Mouse (Mus musculus): ENCODE results near the gene Palm. TPM values are rescaled to one million over a fixed set of nuclear protein-coding genes. Genes with fewer than 3 reads are reported as not detected.

Palm gene
- polyA plus RNA-seq, 1 experiment from 2014 or later: 132 TPM

GRCm38 (mm10) chr10:79789581-79789980 lies 3.8 kb upstream of the Palm start:
- no peaks in the 10 kb centered on the region for H3K9me3 ChIP-seq (ENCODE audit: control insufficient read depth, low read length)
- no peak overlapping the region for H3K4me2 ChIP-seq (replicated peaks; ENCODE audit: low read depth, low read length)
- no peaks in the 10 kb centered on the region; the same call in 1 of the 2 replicates for H3K4me1 ChIP-seq (replicated peaks; ENCODE audit: control insufficient read depth, insufficient read depth, low read length)
- no peak overlapping the region for H3K27ac ChIP-seq (ENCODE audit: low read depth, low read length)
- H3K4me3 ChIP-seq (ENCODE audit: low read depth, low read length): no peak overlapping the region
- H3K9ac ChIP-seq (ENCODE audit: low read depth, low read length): no peak overlapping the region
- DNase-seq (ENCODE audit: low spot score) (no peak), ATAC-seq (ENCODE audit: low FRiP score) (no peak)
- 56% methylated on average over 2 of the region's 2 CpGs for WGBS
- no peaks in the 10 kb centered on the region for H3K36me3 ChIP-seq (ENCODE audit: control insufficient read depth, insufficient read depth, low read length)
- no peaks in the 10 kb centered on the region for H3K27me3 ChIP-seq (ENCODE audit: control insufficient read depth, insufficient read depth, low read length)

- no peak within 1 kb of the TSS for H3K4me2 ChIP-seq (replicated peaks; ENCODE audit: low read depth, low read length)
- H3K9ac ChIP-seq (ENCODE audit: low read depth, low read length): no peak within 1 kb of the TSS
- H3K27me3 ChIP-seq (ENCODE audit: control insufficient read depth, insufficient read depth, low read length): no peaks in the 10 kb centered on the region
- no peaks in the 10 kb centered on the region for H3K9me3 ChIP-seq (ENCODE audit: control insufficient read depth, low read length)
- H3K4me3 ChIP-seq (ENCODE audit: low read depth, low read length): no peak within 1 kb of the TSS
- no peak within 1 kb of the TSS for H3K27ac ChIP-seq (ENCODE audit: low read depth, low read length)
- ATAC-seq (ENCODE audit: low FRiP score) (no peak), DNase-seq (ENCODE audit: low spot score) (no peak)
- no peaks in the 10 kb centered on the region; the same call in 1 of the 2 replicates for H3K4me1 ChIP-seq (replicated peaks; ENCODE audit: control insufficient read depth, insufficient read depth, low read length)
- no peaks in the 10 kb centered on the region for H3K36me3 ChIP-seq (ENCODE audit: control insufficient read depth, insufficient read depth, low read length)
- 91% methylated on average over 4 of the region's 4 CpGs for WGBS
Observed at GRCm38 (mm10) chr10:79790861-79791260, 2.5 kb upstream of the Palm start, which contains the start of gene Prss57. Prss57 (minus strand) TSS chr10:79790961.

GRCm38 (mm10) chr10:79792339-79793040 lies 882 bp upstream of the Palm start:
- 88% methylated on average over 5 of the region's 5 CpGs for WGBS

GRCm38 (mm10) chr10:79793738-79794490 lies 542 bp downstream of the Palm start:
- peaks cover 3% of the 10 kb centered on the region; the same call in 1 of the 2 replicates for H3K4me1 ChIP-seq (replicated peaks; ENCODE audit: control insufficient read depth, insufficient read depth, low read length)
- H3K4me3 ChIP-seq (ENCODE audit: low read depth, low read length): peak overlapping the region; percentile 86
- H3K9me3 ChIP-seq (ENCODE audit: control insufficient read depth, low read length): no peaks in the 10 kb centered on the region
- no peaks in the 10 kb centered on the region for H3K36me3 ChIP-seq (ENCODE audit: control insufficient read depth, insufficient read depth, low read length)
- DNase-seq (ENCODE audit: low spot score) (peak; percentile 68), ATAC-seq (ENCODE audit: low FRiP score) (peak; percentile 48)
- no peaks in the 10 kb centered on the region for H3K27me3 ChIP-seq (ENCODE audit: control insufficient read depth, insufficient read depth, low read length)
- H3K9ac ChIP-seq (ENCODE audit: low read depth, low read length): peak overlapping the region; percentile 96
- H3K4me2 ChIP-seq (replicated peaks; ENCODE audit: low read depth, low read length): peak overlapping the region; percentile 91
- 2% methylated on average over 37 of the region's 38 CpGs for WGBS
- H3K27ac ChIP-seq (ENCODE audit: low read depth, low read length): peak overlapping the region; percentile 86

More at GRCm38 (mm10) chr10:79792339-79793040, 882 bp upstream of the Palm start:
- ATAC-seq (ENCODE audit: low FRiP score) (no peak), DNase-seq (ENCODE audit: low spot score) (no peak)
- H3K27me3 ChIP-seq (ENCODE audit: control insufficient read depth, insufficient read depth, low read length): no peaks in the 10 kb centered on the region
- H3K4me3 ChIP-seq (ENCODE audit: low read depth, low read length): no peak overlapping the region
- H3K4me1 ChIP-seq (replicated peaks; ENCODE audit: control insufficient read depth, insufficient read depth, low read length): peaks cover 3% of the 10 kb centered on the region; the same call in 1 of the 2 replicates
- no peaks in the 10 kb centered on the region for H3K9me3 ChIP-seq (ENCODE audit: control insufficient read depth, low read length)
- H3K27ac ChIP-seq (ENCODE audit: low read depth, low read length): no peak overlapping the region
- no peak overlapping the region for H3K4me2 ChIP-seq (replicated peaks; ENCODE audit: low read depth, low read length)
- H3K36me3 ChIP-seq (ENCODE audit: control insufficient read depth, insufficient read depth, low read length): no peaks in the 10 kb centered on the region
- no peak overlapping the region for H3K9ac ChIP-seq (ENCODE audit: low read depth, low read length)

- Histone ChIP-seq H3K4me2 (replicated peaks; ENCODE audit: low read depth, low read length) (peak overlapping the region; percentile 91), H3K27ac (ENCODE audit: low read depth, low read length) (peak overlapping the region; percentile 86), H3K27me3 (ENCODE audit: control insufficient read depth, insufficient read depth, low read length) (no peaks in the 10 kb centered on the region), H3K9me3 (ENCODE audit: control insufficient read depth, low read length) (no peaks in the 10 kb centered on the region), H3K4me3 (ENCODE audit: low read depth, low read length) (peak overlapping the region; percentile 86), H3K9ac (ENCODE audit: low read depth, low read length) (peak overlapping the region; percentile 96), H3K4me1 (replicated peaks; ENCODE audit: control insufficient read depth, insufficient read depth, low read length) (peaks cover 3% of the 10 kb centered on the region; the same call in 1 of the 2 replicates), H3K36me3 (ENCODE audit: control insufficient read depth, insufficient read depth, low read length) (no peaks in the 10 kb centered on the region)
- ATAC-seq (ENCODE audit: low FRiP score): peak; percentile 56
- DNase-seq (ENCODE audit: low spot score): peak; percentile 53
- 5% methylated on average over 10 of the region's 10 CpGs for whole genome bisulfite sequencing
Observed at GRCm38 (mm10) chr10:79794491-79794931, 1.1 kb downstream of the Palm start.

GRCm38 (mm10) chr10:79795905-79796304 lies 2.5 kb downstream of the Palm start:
- peaks cover 3% of the 10 kb centered on the region; the same call in 1 of the 2 replicates for H3K4me1 ChIP-seq (replicated peaks; ENCODE audit: control insufficient read depth, insufficient read depth, low read length)
- H3K36me3 ChIP-seq (ENCODE audit: control insufficient read depth, insufficient read depth, low read length): no peaks in the 10 kb centered on the region
- H3K27me3 ChIP-seq (ENCODE audit: control insufficient read depth, insufficient read depth, low read length): no peaks in the 10 kb centered on the region
- 97% methylated on average over 3 of the region's 3 CpGs for WGBS
- no peak overlapping the region for H3K9ac ChIP-seq (ENCODE audit: low read depth, low read length)
- H3K9me3 ChIP-seq (ENCODE audit: control insufficient read depth, low read length): no peaks in the 10 kb centered on the region
- ATAC-seq (ENCODE audit: low FRiP score) (no peak), DNase-seq (ENCODE audit: low spot score) (no peak)
- no peak overlapping the region for H3K4me2 ChIP-seq (replicated peaks; ENCODE audit: low read depth, low read length)
- no peak overlapping the region for H3K4me3 ChIP-seq (ENCODE audit: low read depth, low read length)
- no peak overlapping the region for H3K27ac ChIP-seq (ENCODE audit: low read depth, low read length)

- Histone ChIP-seq H3K36me3 (ENCODE audit: control insufficient read depth, insufficient read depth, low read length) (no peaks in the 10 kb centered on the region), H3K4me3 (ENCODE audit: low read depth, low read length) (no peak overlapping the region), H3K27ac (ENCODE audit: low read depth, low read length) (no peak overlapping the region), H3K9ac (ENCODE audit: low read depth, low read length) (no peak overlapping the region), H3K4me1 (replicated peaks; ENCODE audit: control insufficient read depth, insufficient read depth, low read length) (peaks cover 11% of the 10 kb centered on the region), H3K4me2 (replicated peaks; ENCODE audit: low read depth, low read length) (peak overlapping the region; percentile 11; the same call in 1 of the 2 replicates), H3K27me3 (ENCODE audit: control insufficient read depth, insufficient read depth, low read length) (no peaks in the 10 kb centered on the region), H3K9me3 (ENCODE audit: control insufficient read depth, low read length) (no peaks in the 10 kb centered on the region)
- no peak for ATAC-seq (ENCODE audit: low FRiP score)
- no peak for DNase-seq (ENCODE audit: low spot score)
- 42% methylated on average over 15 of the region's 15 CpGs for WGBS
Observed at GRCm38 (mm10) chr10:79797326-79797725, 4.0 kb downstream of the Palm start.

- Histone ChIP-seq H3K27ac (ENCODE audit: low read depth, low read length) (0 out of 2 replicates have a peak overlapping the region, but pooled peaks have one; percentile 13), H3K9me3 (ENCODE audit: control insufficient read depth, low read length) (no peaks in the 10 kb centered on the region), H3K36me3 (ENCODE audit: control insufficient read depth, insufficient read depth, low read length) (no peaks in the 10 kb centered on the region), H3K4me3 (ENCODE audit: low read depth, low read length) (no peak overlapping the region), H3K4me2 (replicated peaks; ENCODE audit: low read depth, low read length) (no peak overlapping the region), H3K9ac (ENCODE audit: low read depth, low read length) (no peak overlapping the region), H3K27me3 (ENCODE audit: control insufficient read depth, insufficient read depth, low read length) (no peaks in the 10 kb centered on the region), H3K4me1 (replicated peaks; ENCODE audit: control insufficient read depth, insufficient read depth, low read length) (peaks cover 20% of the 10 kb centered on the region)
- DNase-seq (ENCODE audit: low spot score) (no peak), ATAC-seq (ENCODE audit: low FRiP score) (no peak)
- 92% methylated on average over 12 of the region's 12 CpGs for WGBS
Observed at GRCm38 (mm10) chr10:79798289-79798928, 5.0 kb downstream of the Palm start.
